Mouse (Mus musculus) inflammation-experienced regulatory T-cells, adult 16 weeks (primary cell): ENCODE results near the gene Zmym1. TPM values are rescaled to one million over a fixed set of nuclear protein-coding genes. Genes with fewer than 3 reads are reported as not detected.

Experiments used
- polyA plus RNA-seq: library from polyadenylated mRNA; unstranded; fragments of 100-300 nt; shearing (Covaris generic); gene quantifications from one replicate; pipeline ENCODE4 v1.2.1, GENCODE M21; 2017

The Zmym1 gene
- 36.9 TPM for polyA plus RNA-seq

DNA sequence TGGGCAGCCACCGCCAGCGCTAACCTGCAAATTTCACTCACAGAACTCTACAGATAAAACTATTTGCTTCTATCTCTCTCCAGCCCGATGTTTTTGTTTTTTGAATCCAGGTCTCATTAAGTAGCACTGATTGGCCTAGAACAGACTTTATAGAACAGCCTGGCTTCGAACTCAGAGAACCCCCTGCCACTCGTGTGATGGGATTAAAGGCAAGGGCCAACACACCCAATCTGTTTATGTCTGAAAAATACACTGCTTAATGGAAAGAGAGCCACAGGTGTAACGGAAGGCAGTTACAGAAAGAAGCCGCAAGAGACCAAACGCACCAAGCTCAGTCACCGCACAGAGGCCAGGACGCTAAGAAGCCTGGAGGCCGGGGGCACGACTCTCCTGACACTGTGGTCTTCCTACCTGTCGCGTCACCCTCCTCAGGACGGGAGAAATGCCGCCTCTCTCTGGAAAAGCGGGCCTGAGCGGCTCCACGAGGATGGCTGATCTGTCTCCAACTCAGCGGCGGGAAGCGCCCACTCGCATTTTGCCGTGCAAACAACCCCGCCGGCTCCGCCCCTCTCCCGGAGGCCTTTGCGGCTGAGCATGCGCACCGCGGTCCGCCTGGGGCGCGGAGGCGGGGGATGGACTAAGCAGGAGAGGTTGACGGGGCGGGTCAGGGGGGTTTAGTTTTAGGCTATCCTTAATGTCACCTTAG is at the start of gene Zmym1:
Gene Zmym1 (minus strand): TSS at position 568 of the 706 bp plus-strand sequence.

GRCm38 (mm10) chr4:127076875-127077548 is 16.1 kb upstream of the Zmym1 start, which contains the start of gene Zmym6:
TSS of gene Zmym6 (plus strand) at chr4:127077383.

DNA sequence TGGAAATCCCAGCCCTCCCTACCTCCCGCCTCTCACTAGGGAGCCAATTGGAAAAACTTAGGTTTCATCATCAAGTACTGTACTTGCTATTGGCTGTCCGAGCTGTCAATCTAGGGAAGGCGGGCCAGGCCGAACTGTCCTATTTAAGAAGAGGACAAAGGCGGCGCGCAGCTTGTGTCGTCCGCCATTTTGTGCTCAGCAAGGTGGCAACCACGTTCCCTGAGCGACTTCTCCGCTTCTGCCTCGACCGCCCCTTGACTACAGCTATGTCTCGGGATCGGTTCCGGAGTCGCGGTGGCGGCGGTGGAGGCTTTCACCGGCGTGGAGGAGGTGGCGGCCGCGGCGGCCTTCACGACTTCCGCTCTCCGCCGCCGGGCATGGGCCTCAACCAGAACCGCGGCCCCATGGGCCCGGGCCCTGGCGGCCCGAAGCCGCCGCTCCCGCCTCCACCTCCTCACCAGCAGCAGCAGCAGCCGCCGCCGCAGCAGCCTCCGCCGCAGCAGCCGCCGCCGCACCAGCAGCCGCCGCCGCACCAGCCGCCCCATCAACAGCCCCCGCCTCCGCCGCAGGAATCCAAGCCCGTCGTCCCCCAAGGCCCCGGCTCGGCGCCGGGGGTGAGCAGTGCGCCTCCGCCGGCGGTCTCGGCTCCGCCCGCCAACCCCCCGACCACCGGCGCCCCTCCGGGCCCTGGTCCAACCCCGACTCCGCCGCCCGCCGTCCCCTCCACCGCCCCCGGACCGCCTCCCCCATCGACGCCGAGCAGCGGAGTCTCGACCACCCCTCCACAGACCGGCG is 39.6 kb downstream of the Zmym1 start, which contains the start of gene Sfpq:
Gene Sfpq (plus strand): TSS at position 174 of the 795 bp plus-strand sequence.

Other genes with a start within 250 kb of the Zmym1 start
- 20.1 TPM for gene Zmym4, start 93.0 kb downstream of the Zmym1 start, polyA plus RNA-seq
- gene Sfpq, start 39.8 kb downstream of the Zmym1 start, polyA plus RNA-seq: 18.8 TPM
- 39.1 TPM for gene Zmym6, start 16.2 kb upstream of the Zmym1 start, polyA plus RNA-seq
- gene Tmem35b, start 62.5 kb upstream of the Zmym1 start, polyA plus RNA-seq: 31.9 TPM
- gene Dlgap3, start 108.1 kb upstream of the Zmym1 start, polyA plus RNA-seq: not detected
- 57.6 TPM for gene Smim12, start 182.6 kb upstream of the Zmym1 start, polyA plus RNA-seq